Mouse (Mus musculus) T-helper 17 cell (primary cell): ENCODE results near the gene Trip12.

Experiments used
- in situ Hi-C, 2 experiments: fragments of 300-600 bp; cut with MboI, MseI; formaldehyde crosslinking; loops; 1 replicate in 1 of 2; 2 replicates in 1 of 2; pipeline ENCODE4 v1.15.1; 2025; ENCODE audit warnings: high pct_unique_total_duplicates in 2 of 2

Trip12 gene

GRCm38 (mm10) chr1:84840018-84840664, at the start of gene Trip12:
Trip12 (minus strand) TSS chr1:84840516.
- in situ Hi-C loops, result loop anchor here in 1 of 2 experiments (10.0 kb wide), 1 partner anchor 915 kb away; no protein-coding TSS in a partner anchor

GRCm38 (mm10) chr1:84890005-84890393, 49.7 kb upstream of the Trip12 start:
- in situ Hi-C loops, result no loop called here

- in situ Hi-C loops, result loop anchor here in 1 of 2 experiments (5.0 kb wide), 1 partner anchor 157 kb away; no protein-coding TSS in a partner anchor
Measured at GRCm38 (mm10) chr1:84889330-84890004, 49.2 kb upstream of the Trip12 start.

GRCm38 (mm10) chr1:84885921-84886320, 45.6 kb upstream of the Trip12 start:
- in situ Hi-C loops, result loop anchor here in 1 of 2 experiments (5.0 kb wide), 1 partner anchor 154 kb away; no protein-coding TSS in a partner anchor

GRCm38 (mm10) chr1:84885174-84885573, 44.9 kb upstream of the Trip12 start:
- in situ Hi-C loops, result loop anchor here in 1 of 2 experiments (5.0 kb wide), 1 partner anchor 153 kb away; no protein-coding TSS in a partner anchor

GRCm38 (mm10) chr1:84883889-84884288, 43.6 kb upstream of the Trip12 start:
- in situ Hi-C loops, result no loop called here

- in situ Hi-C loops, result no loop called here
Measured at GRCm38 (mm10) chr1:84882937-84883336, 42.6 kb upstream of the Trip12 start.

- in situ Hi-C loops, result no loop called here
Measured at GRCm38 (mm10) chr1:84882066-84882532, 41.8 kb upstream of the Trip12 start.

GRCm38 (mm10) chr1:84881248-84882065, 41.1 kb upstream of the Trip12 start:
- in situ Hi-C loops, result no loop called here

GRCm38 (mm10) chr1:84879571-84880120, 39.3 kb upstream of the Trip12 start:
- in situ Hi-C loops, result no loop called here

GRCm38 (mm10) chr1:84877590-84877989, 37.3 kb upstream of the Trip12 start:
- in situ Hi-C loops, result no loop called here

- in situ Hi-C loops, result no loop called here
Measured at GRCm38 (mm10) chr1:84872939-84873338, 32.6 kb upstream of the Trip12 start.

GRCm38 (mm10) chr1:84872105-84872504, 31.8 kb upstream of the Trip12 start:
- in situ Hi-C loops, result no loop called here

- in situ Hi-C loops, result no loop called here
Measured at GRCm38 (mm10) chr1:84871131-84871530, 30.8 kb upstream of the Trip12 start.

- in situ Hi-C loops, result no loop called here
Measured at GRCm38 (mm10) chr1:84869498-84869897, 29.2 kb upstream of the Trip12 start.

GRCm38 (mm10) chr1:84868841-84869240, 28.5 kb upstream of the Trip12 start:
- in situ Hi-C loops, result no loop called here

- in situ Hi-C loops, result no loop called here
Measured at GRCm38 (mm10) chr1:84868311-84868710, 28.0 kb upstream of the Trip12 start.

GRCm38 (mm10) chr1:84866706-84867230, 26.5 kb upstream of the Trip12 start:
- in situ Hi-C loops, result no loop called here

GRCm38 (mm10) chr1:84866231-84866630, 25.9 kb upstream of the Trip12 start:
- in situ Hi-C loops, result no loop called here

- in situ Hi-C loops, result no loop called here
Measured at GRCm38 (mm10) chr1:84864645-84865044, 24.3 kb upstream of the Trip12 start.

GRCm38 (mm10) chr1:84861255-84861630, 20.9 kb upstream of the Trip12 start:
- in situ Hi-C loops, result no loop called here
